Mouse (Mus musculus) ES-E14 (cell line): Measurements from ENCODE around the gene Dab1.

Source experiments
- CHD2 ChIP-seq: IDR thresholded peaks from 2 replicates; pipeline ENCODE4 v1.6.1; 2014; ENCODE audit warnings: mild to moderate bottlenecking, low read depth, low read length, inconsistent platforms
- HCFC1 ChIP-seq: IDR thresholded peaks from 2 replicates; pipeline ENCODE4 v1.6.1; 2012; ENCODE audit warnings: low read length, inconsistent platforms, borderline replicate concordance; ENCODE audit not compliant: insufficient read depth
- MAFK ChIP-seq: IDR thresholded peaks from 2 replicates; pipeline ENCODE4 v1.6.1; 2014; ENCODE audit warnings: mild to moderate bottlenecking, low read depth, low read length, inconsistent platforms; ENCODE audit not compliant: insufficient read depth
- ZC3H11A ChIP-seq: IDR thresholded peaks from 2 replicates; pipeline ENCODE4 v1.6.1; 2012; ENCODE audit warnings: low read depth, mild to moderate bottlenecking, inconsistent platforms, low read length, borderline replicate concordance
- ZNF384 ChIP-seq: IDR thresholded peaks from 2 replicates; pipeline ENCODE4 v1.6.1; 2012; ENCODE audit warnings: low read depth, low read length, inconsistent platforms

DNA sequence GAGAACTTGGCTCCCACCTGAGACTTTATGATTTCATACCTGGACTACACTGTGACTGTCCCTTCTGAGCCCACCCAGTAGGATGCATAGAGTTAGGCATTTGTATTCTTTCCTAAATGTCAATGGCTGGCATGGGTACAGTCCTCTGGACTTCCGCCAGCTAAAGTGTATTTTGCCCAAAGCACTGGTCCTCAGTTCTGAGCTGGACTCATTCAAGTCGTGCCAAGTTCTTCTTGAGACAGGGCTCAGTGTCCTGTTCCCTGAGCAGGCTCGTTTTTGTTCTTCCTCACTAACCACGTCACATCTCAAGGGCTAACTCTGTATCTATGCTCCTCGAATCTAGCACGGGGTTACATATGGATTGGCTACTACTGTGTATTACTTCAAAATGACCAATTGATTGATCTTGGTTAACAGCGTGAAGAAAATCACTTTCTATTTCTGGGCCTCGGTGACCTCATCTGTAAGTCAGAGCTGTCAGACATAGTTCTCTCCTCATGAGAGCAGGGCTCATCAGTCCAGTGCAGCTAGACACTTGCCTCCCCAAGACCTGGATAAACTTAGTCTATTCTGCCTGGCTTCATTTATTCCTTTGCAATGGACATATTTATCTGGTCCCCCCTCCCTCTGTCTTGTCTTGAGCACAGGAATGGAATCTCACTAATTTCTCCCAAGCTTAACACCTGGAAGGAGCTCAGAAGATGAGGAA is 1023.8 kb downstream of the Dab1 start:
- TF ChIP-seq CHD2 = no peak
- TF ChIP-seq HCFC1 = no peak
- no peak for TF ChIP-seq ZC3H11A
- TF ChIP-seq ZNF384 = no peak
- TF ChIP-seq MAFK = no peak
